Mouse (Mus musculus) kidney, adult 2 months (tissue): ENCODE measurements around the gene Sox6. TPM values are rescaled to one million over a fixed set of nuclear protein-coding genes. Genes with fewer than 3 reads are reported as not detected.

Source experiments
- DNase-seq: peaks from one replicate; pipeline ENCODE4 v3.0.0; 2021
- H3K27ac ChIP-seq: fragments of 200-500 bp; 2 replicates; pipeline ENCODE4 v1.5.1; 2012; ENCODE audit warnings: low read depth, low read length, control low read depth, inconsistent platforms; ENCODE audit not compliant: insufficient read depth
- H3K27me3 ChIP-seq: fragments of 200-500 bp; replicated peaks from 2 replicates; pipeline ENCODE4 v1.6.1; 2012; ENCODE audit warnings: mild to moderate bottlenecking, moderate library complexity, low read length, inconsistent platforms; ENCODE audit not compliant: control insufficient read depth, insufficient read depth
- H3K36me3 ChIP-seq: fragments of 200-500 bp; 2 replicates; pipeline ENCODE4 v1.6.1; 2012; ENCODE audit warnings: mild to moderate bottlenecking, moderate library complexity, low read length, inconsistent platforms; ENCODE audit not compliant: control insufficient read depth, insufficient read depth
- H3K4me1 ChIP-seq: fragments of 200-500 bp; 2 replicates; pipeline ENCODE4 v1.6.1; 2011; ENCODE audit warnings: low read length; ENCODE audit not compliant: control insufficient read depth, insufficient read depth
- H3K4me3 ChIP-seq: fragments of 200-500 bp; 2 replicates; pipeline ENCODE4 v1.5.1; 2011; ENCODE audit warnings: mild to moderate bottlenecking, low read depth, low read length, control low read depth; ENCODE audit not compliant: insufficient read depth
- CTCF ChIP-seq: fragments of 200-500 bp; conservative IDR thresholded peaks from 2 replicates; pipeline ENCODE4 v1.5.1; 2011; ENCODE audit warnings: low read depth, mild to moderate bottlenecking, control low read depth, low read length, moderate library complexity, mixed read lengths; ENCODE audit not compliant: insufficient read depth, insufficient read length
- POLR2A ChIP-seq: fragments of 200-500 bp; IDR thresholded peaks from one replicate; pipeline ENCODE4 v1.6.1; 2011; ENCODE audit warnings: low read depth, low read length, control low read depth
- WGBS: fragments of 180-500 bp; shearing (Covaris S2); methylation state at CpG from one replicate; pipeline ENCODE4 v1.1.7; 2018; 5-methylcytosine and 5-hydroxymethylcytosine counted together
- polyA plus RNA-seq: library from polyadenylated mRNA; depleted of rRNA; stranded (reverse); fragments of >200 nt; gene quantifications from 2 replicates; pipeline ENCODE4 v1.2.3, GENCODE M21; 2012

Sox6 gene
- polyA plus RNA-seq, 1 experiment: 37.1 TPM

DNA sequence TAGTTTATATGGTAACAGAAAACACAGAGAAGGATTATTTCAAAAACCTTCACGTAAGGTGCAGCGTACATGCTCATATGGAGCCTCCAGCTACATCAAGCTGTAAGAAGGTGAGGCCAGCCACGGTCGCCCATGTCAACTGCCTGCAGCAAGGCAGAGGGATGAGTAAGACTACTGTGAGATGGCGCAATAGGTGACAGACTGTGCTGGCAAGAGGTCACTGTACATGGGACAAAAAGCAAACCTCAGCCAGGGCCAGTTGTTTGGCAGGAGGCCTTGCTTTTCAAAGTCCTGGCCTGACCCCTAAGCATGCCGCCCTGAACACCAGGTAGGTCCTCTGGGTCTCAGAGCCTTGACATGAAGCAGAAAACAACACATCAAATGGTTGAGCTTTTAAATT lies 194.2 kb downstream of the Sox6 start:
- 54% methylated on average over 6 of the region's 6 CpGs for WGBS
- H3K4me1 ChIP-seq: peaks cover 4% of the 10 kb centered on the region
- no peaks in the 10 kb centered on the region for H3K36me3 ChIP-seq
- H3K27ac ChIP-seq: peak overlapping the region; percentile 10; the same call in 1 of the 2 replicates
- H3K27me3 ChIP-seq: no peaks in the 10 kb centered on the region
- no peak for TF ChIP-seq CTCF
- no peak for TF ChIP-seq POLR2A
- peak; percentile 86 for DNase-seq
- H3K4me3 ChIP-seq: no peak overlapping the region

DNA sequence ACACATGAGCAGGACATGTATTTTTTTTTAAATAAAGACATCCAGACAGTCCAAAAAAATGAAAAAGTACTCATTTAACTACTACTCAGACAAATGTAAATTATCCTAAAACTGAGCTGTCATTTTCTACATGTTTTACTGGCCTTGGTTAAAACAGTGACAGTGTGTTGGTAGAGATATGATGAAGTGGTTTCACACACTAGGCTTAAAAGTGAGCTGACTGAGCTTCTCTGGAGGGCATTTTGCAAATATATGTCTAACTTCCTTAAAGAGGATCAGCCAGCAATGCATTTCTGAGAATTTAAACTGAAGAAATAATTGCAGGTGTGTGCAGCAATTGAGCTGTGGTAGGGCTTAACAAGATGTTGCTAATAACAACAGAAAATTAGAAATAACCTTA lies 196.3 kb downstream of the Sox6 start:
- TF ChIP-seq POLR2A: no peak
- TF ChIP-seq CTCF: no peak
- DNase-seq: no peak
- Histone ChIP-seq H3K4me3 (no peak overlapping the region), H3K4me1 (peaks cover 4% of the 10 kb centered on the region), H3K27me3 (no peaks in the 10 kb centered on the region), H3K27ac (no peak overlapping the region), H3K36me3 (no peaks in the 10 kb centered on the region)

DNA sequence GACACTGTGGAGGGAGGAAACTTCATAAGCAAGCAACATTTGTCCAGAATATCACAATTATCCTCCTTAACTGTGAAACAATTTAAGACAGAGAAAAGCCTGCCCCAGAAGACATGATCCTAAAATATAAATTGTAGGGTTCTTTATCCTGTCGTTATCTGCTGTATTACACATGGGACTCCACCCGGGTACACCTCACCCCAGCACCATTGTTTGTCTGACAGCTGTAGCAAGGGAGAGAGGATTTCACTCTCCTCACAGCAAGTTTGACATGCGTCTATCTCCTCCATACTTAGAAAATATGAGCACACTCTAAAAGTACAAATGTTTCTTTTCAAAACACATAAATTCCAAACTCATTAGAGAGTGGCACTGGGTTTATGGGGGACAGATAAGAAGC lies 198.0 kb downstream of the Sox6 start:
- no peak overlapping the region for H3K27ac ChIP-seq
- 54% methylated on average over 3 of the region's 3 CpGs for WGBS
- H3K4me3 ChIP-seq: no peak overlapping the region
- H3K4me1 ChIP-seq: peaks cover 4% of the 10 kb centered on the region
- DNase-seq: no peak
- H3K36me3 ChIP-seq: no peaks in the 10 kb centered on the region
- no peak for TF ChIP-seq CTCF
- TF ChIP-seq POLR2A: no peak
- H3K27me3 ChIP-seq: no peaks in the 10 kb centered on the region

DNA sequence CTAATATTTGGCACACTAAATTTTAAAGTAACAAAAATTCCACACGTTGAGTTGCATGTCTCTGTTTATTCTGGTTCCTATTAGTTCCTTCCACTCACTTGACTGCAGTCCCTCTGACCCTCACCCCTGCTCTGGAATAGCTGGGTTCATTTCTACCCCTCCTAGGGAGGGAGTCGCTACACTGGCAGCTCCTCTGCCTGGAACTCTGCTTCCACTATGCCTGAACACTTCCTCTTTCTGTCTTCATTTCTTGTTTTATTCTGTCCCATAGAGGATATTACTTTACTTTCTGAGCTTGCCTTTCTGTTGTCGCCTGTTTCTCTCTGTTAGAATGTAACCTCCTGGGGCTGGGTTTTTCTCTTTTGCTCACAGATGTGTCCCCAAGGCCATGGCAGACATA lies 203.6 kb downstream of the Sox6 start:
- Histone ChIP-seq H3K27ac (no peak overlapping the region), H3K27me3 (no peaks in the 10 kb centered on the region), H3K36me3 (no peaks in the 10 kb centered on the region), H3K4me3 (no peak overlapping the region), H3K4me1 (no peaks in the 10 kb centered on the region)
- no peak for TF ChIP-seq CTCF
- no peak for TF ChIP-seq POLR2A
- DNase-seq: no peak
- WGBS: 75% methylated on average over 3 of the region's 3 CpGs

DNA sequence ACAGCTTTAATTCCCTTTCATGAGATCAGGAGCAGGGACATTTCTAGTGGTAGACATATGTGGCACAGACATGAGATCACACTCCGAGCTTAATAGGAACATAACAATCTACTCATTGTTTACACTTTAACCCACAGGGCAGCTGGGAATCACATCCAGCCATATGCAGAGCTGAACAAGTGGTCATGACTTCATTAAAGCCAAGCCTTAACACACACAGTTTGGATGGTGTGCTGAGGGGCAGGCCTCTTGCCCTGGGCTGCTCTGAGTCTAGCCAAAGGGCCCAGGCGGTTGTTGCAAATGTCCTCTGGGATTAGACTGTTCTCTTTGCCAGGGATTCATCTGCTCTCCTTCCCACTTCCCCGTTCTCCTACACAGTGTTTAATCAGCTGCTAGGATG lies 204.9 kb downstream of the Sox6 start:
- Histone ChIP-seq H3K36me3 (no peaks in the 10 kb centered on the region), H3K27ac (no peak overlapping the region), H3K27me3 (no peaks in the 10 kb centered on the region), H3K4me1 (no peaks in the 10 kb centered on the region), H3K4me3 (no peak overlapping the region)
- 65% methylated on average over 3 of the region's 3 CpGs for WGBS
- DNase-seq: no peak
- TF ChIP-seq CTCF (no peak), POLR2A (no peak)

DNA sequence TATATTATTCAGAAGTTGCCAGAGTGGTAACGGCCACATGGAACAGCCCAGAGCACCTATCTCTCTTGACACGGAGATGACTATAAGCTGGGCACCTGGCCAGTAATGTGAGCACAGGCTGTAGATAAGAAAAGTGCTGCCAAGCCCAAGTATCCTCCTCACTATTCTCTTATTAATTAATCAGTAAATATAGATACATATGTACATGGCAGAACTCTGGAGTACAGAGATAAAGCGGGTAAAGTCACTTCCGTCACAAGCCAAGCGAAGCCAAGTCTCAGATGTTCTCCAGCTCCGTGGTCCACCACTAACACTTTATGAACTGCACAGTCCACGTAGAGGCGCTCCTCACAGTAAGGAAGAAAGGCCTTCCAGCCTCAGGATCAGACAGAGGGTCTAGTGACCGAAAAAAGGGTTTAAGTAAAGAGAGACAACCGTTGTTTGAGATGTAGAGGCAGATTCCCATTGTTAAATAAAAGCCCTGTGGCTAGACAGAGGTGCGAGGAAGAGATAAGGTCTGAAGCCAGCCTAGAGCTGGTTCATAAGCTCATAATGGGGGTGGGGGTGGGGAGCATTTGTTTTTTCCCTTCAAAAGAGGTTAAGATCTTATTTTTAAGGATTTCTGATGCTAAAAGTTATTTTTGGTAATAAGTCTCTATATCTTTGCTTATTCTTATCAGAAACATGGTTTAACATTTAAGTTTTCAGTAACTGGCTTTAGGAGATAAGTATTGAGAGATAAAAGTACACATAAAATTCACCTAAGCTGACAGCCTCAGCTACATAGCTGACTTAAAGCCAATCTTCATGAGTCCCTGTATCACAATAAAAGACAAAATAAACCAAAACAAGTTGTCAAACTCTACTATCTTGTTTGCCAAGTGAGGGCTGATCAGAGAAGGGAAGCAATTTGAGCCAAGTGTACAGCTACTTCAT lies 207.4 kb downstream of the Sox6 start:
- no peaks in the 10 kb centered on the region for H3K27me3 ChIP-seq
- no peak overlapping the region for H3K4me3 ChIP-seq
- no peak for DNase-seq
- H3K4me1 ChIP-seq: no peaks in the 10 kb centered on the region
- TF ChIP-seq POLR2A: no peak
- H3K27ac ChIP-seq: no peak overlapping the region
- H3K36me3 ChIP-seq: no peaks in the 10 kb centered on the region
- 84% methylated on average over 11 of the region's 11 CpGs for WGBS

DNA sequence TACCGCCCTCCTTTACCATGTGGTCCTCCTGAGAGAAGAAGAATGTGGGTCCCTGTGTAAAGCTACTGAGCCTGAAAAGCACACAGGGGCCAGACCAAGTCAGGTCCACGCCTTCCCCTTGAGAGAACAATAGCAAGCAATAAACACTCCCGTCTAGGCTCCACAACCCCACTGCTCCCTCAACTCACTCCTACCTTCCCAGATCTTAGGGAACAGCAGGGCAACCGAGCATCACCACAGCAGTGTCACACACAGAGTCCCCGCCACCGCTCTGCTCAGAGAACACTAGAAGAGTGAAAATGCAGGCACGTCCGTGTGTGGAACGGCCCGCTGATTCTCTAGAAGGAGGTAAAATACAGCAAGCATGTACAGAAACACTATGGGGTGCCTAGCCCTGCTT lies 208.2 kb downstream of the Sox6 start:
- WGBS: 63% methylated on average over 10 of the region's 10 CpGs
- no peak for DNase-seq
- TF ChIP-seq POLR2A (no peak), CTCF (no peak)
- Histone ChIP-seq H3K27ac (no peak overlapping the region), H3K4me3 (no peak overlapping the region), H3K4me1 (0 out of 2 replicates have a peak, but pooled peaks cover under 1% of the 10 kb centered on the region), H3K36me3 (no peaks in the 10 kb centered on the region), H3K27me3 (no peaks in the 10 kb centered on the region)

DNA sequence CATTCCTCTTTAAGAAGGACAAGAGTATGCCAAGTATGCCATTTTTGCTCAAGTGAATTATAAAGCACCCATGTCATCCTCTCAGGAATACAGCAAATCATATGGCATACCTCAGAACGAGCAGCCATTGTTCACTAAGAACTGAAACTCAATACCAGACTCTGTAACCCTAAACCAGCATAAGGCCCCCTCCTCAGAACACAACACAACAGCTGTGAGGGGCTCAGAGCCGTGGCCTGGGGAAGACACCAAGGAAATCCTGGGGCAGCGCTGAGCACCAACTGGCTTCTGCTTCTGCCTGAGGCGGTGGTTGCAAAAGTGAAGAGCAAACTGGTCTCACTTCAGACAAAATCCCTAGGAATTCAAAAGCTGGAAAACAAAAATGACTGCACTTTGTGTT lies 208.8 kb downstream of the Sox6 start:
- 63% methylated on average over 4 of the region's 4 CpGs for WGBS
- TF ChIP-seq CTCF: no peak
- no peak for TF ChIP-seq POLR2A
- Histone ChIP-seq H3K27ac (no peak overlapping the region), H3K36me3 (no peaks in the 10 kb centered on the region), H3K4me1 (peaks cover 2% of the 10 kb centered on the region; the same call in 1 of the 2 replicates), H3K4me3 (no peak overlapping the region), H3K27me3 (no peaks in the 10 kb centered on the region)
- no peak for DNase-seq
